Mouse (Mus musculus): ENCODE data around the gene Prss53.

DNA sequence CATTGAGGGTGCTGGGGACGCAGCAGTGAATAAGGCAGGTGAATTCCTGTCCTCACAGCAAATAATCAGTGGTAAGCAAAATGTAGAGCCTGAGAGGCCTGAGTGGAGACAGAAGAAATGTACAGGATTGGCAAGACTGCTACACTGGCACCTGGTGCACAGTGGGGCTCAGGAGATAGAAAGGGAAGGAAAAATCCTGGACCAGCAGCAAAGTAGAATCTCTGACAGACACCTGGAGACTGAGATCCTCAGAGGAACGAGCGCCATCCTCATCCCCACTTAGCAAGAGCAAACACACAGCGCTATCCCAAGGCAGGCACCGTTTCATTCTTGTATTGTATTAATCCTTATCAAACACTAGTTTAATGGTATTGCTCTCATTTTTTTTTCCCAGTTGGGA, 53.3 kb downstream of the Prss53 start:
- TF ChIP-seq CTCF (IDR thresholded peaks at IDR 0.05; ENCODE audit: low read depth, low read length) (no peak), POLR2A (IDR thresholded peaks at IDR 0.05; ENCODE audit: borderline replicate concordance, low read depth, low read length) (no peak)
